Mouse (Mus musculus) midbrain, embryonic 15.5 days (tissue): Measurements from ENCODE around the gene Pkd2l1. TPM values are rescaled to one million over a fixed set of nuclear protein-coding genes. Genes with fewer than 3 reads are reported as not detected.
A peak's percentile ranks its signal among the peaks of the same experiment; 100 is the strongest.
"Not testable (repeated sequence)": the region's sequence is repeated elsewhere in the genome, so short reads cannot be mapped to it uniquely, and the experiment has no call there.

ENCODE experiments used
- ATAC-seq: fragments of 200-750 bp; cut with Nextera tagmentation; replicated peaks from 2 replicates; pipeline ENCODE4 v1.8.0; 2017; ENCODE audit warnings: moderate TSS enrichment
- H3K27ac ChIP-seq: fragments of 300-500 bp; sonication (generic); 2 replicates; pipeline ENCODE4 v1.5.1; 2015; ENCODE audit warnings: mild to moderate bottlenecking, inconsistent platforms
- H3K27me3 ChIP-seq: fragments of 300-500 bp; sonication (generic); replicated peaks from 2 replicates; pipeline ENCODE4 v1.6.1; 2015; ENCODE audit warnings: inconsistent platforms
- H3K36me3 ChIP-seq: fragments of 300-500 bp; sonication (generic); replicated peaks from 2 replicates; pipeline ENCODE4 v1.6.1; 2015; ENCODE audit warnings: inconsistent platforms
- H3K4me1 ChIP-seq: fragments of 300-500 bp; sonication (generic); 2 replicates; pipeline ENCODE4 v1.6.1; 2015; ENCODE audit warnings: inconsistent platforms
- H3K4me2 ChIP-seq: fragments of 300-500 bp; sonication (generic); 2 replicates; pipeline ENCODE4 v1.6.1; 2015; ENCODE audit warnings: inconsistent platforms, mild to moderate bottlenecking, moderate library complexity
- H3K4me3 ChIP-seq: fragments of 300-500 bp; sonication (generic); 2 replicates; pipeline ENCODE4 v1.5.1; 2015; ENCODE audit warnings: mild to moderate bottlenecking, inconsistent platforms
- H3K9ac ChIP-seq: fragments of 300-500 bp; sonication (generic); 2 replicates; pipeline ENCODE4 v1.6.1; 2015; ENCODE audit warnings: mild to moderate bottlenecking, inconsistent platforms
- H3K9me3 ChIP-seq: fragments of 300-500 bp; sonication (generic); 2 replicates; pipeline ENCODE4 v1.6.1; 2016; ENCODE audit warnings: inconsistent platforms
- whole genome bisulfite sequencing: fragments of 180-500 bp; shearing (Covaris S2); methylation state at CpG from one replicate; pipeline ENCODE4 v1.1.7; 2015; ENCODE audit warnings: mixed read lengths; 5-methylcytosine and 5-hydroxymethylcytosine counted together
- polyA plus RNA-seq: library from polyadenylated mRNA; unstranded; fragments of >200 nt; fragmentation: Nextera tagmentation; extraction: Ambion mirVana; gene quantifications from 2 replicates; pipeline ENCODE4 v1.2.1, GENCODE M21; 2015

The Pkd2l1 gene
- polyA plus RNA-seq, 1 experiment from 2014 or later, result 0.06 TPM

GRCm38 (mm10) chr19:44120686-44121085 is 71.6 kb downstream of the Pkd2l1 start:
- H3K36me3 ChIP-seq, result peaks cover 53% of the 10 kb centered on the region
- WGBS, result 92% methylated on average over 9 of the region's 9 CpGs

DNA sequence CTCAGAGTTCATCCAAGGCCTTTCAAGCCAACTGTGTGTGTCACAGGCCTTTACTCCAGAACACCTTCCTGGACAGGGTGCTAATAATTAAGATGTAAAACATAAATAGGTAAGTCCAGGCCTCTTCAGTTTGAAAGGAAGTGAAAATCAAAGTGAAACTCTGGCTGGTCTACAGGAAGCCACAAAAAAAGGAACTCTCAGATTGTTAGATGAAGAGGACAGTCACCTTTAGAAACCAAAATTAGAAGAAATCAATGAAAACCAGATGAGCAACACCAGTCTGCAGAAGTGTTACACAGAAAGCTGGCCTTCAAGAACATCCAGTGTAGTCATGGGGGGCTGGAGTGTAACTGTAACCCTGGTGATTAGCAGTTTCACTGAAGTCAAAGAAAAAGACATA is 74.4 kb downstream of the Pkd2l1 start:
- H3K27ac ChIP-seq, result no peak overlapping the region
- no peaks in the 10 kb centered on the region for H3K9me3 ChIP-seq
- no peaks in the 10 kb centered on the region for H3K27me3 ChIP-seq
- no peak for ATAC-seq
- H3K4me3 ChIP-seq, result no peak overlapping the region
- H3K9ac ChIP-seq, result no peak overlapping the region
- no peaks in the 10 kb centered on the region for H3K4me1 ChIP-seq
- no peak overlapping the region for H3K4me2 ChIP-seq
- peaks cover 57% of the 10 kb centered on the region for H3K36me3 ChIP-seq

More at GRCm38 (mm10) chr19:44120686-44121085, 71.6 kb downstream of the Pkd2l1 start:
- not testable (repeated sequence) for H3K4me3 ChIP-seq, H3K9ac ChIP-seq, H3K9me3 ChIP-seq, H3K27me3 ChIP-seq, ATAC-seq, H3K27ac ChIP-seq, H3K4me2 ChIP-seq, H3K4me1 ChIP-seq

GRCm38 (mm10) chr19:44111706-44112105 is 80.5 kb downstream of the Pkd2l1 start:
- H3K36me3 ChIP-seq, result peaks cover 41% of the 10 kb centered on the region
- no peaks in the 10 kb centered on the region for H3K27me3 ChIP-seq
- ATAC-seq, result no peak
- H3K4me2 ChIP-seq, result no peak overlapping the region
- H3K9me3 ChIP-seq, result no peaks in the 10 kb centered on the region
- no peak overlapping the region for H3K4me3 ChIP-seq
- H3K27ac ChIP-seq, result no peak overlapping the region
- 48% methylated on average over 7 of the region's 7 CpGs for WGBS
- peaks cover 6% of the 10 kb centered on the region for H3K4me1 ChIP-seq
- H3K9ac ChIP-seq, result no peak overlapping the region

DNA sequence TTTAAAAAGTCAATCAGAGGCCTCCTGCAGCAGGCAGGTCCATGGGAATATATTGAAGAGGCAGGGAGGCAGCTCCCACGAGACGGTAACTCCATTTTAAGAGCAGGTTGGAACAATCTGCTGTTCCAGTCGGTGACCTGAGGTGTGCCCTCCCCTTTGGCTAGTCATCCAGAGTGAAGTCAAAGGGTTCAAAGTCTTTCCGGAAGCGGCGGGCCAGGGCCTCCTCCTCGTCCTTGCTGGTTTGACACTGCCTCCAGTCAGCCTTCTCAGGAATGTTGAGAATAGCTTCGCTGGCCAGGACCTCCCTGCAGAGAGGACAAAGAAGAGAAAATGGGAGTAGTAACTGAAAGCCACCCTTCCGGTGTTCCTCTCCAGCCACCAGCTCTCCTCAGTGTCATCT is 81.9 kb downstream of the Pkd2l1 start:
- Histone ChIP-seq H3K9ac (no peak overlapping the region), H3K36me3 (peaks cover 37% of the 10 kb centered on the region), H3K27ac (no peak overlapping the region), H3K4me1 (peaks cover 20% of the 10 kb centered on the region), H3K4me3 (no peak overlapping the region), H3K4me2 (no peak overlapping the region), H3K27me3 (no peaks in the 10 kb centered on the region), H3K9me3 (no peaks in the 10 kb centered on the region)
- ATAC-seq, result no peak
- 91% methylated on average over 9 of the region's 9 CpGs for WGBS

DNA sequence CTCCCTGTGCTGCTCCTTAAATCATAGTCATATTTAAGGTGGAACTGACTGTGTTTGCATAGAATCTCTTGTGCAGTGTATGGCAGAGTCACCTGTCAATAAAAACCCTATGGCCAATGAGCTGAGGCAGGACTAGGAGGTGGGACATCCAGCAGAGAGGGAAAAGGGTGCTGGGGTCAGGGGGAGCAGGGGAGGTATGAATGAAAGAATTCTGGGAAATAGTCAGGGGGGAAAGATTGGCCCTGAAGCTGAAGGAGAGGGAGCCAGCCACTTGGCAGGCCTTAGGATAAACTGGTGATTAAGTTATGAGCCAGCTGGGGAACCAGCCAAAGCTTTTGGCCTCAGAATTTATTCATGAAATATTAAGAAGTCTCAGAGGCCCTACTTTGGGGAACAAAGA is 83.2 kb downstream of the Pkd2l1 start:
- H3K36me3 ChIP-seq, result peaks cover 25% of the 10 kb centered on the region
- H3K27ac ChIP-seq, result no peak overlapping the region
- no peak overlapping the region for H3K4me3 ChIP-seq
- no peaks in the 10 kb centered on the region for H3K9me3 ChIP-seq
- H3K9ac ChIP-seq, result no peak overlapping the region
- H3K4me2 ChIP-seq, result no peak overlapping the region
- H3K27me3 ChIP-seq, result no peaks in the 10 kb centered on the region
- ATAC-seq, result no peak
- H3K4me1 ChIP-seq, result peaks cover 27% of the 10 kb centered on the region

GRCm38 (mm10) chr19:44107661-44108521 is 84.4 kb downstream of the Pkd2l1 start:
- H3K27me3 ChIP-seq, result no peaks in the 10 kb centered on the region
- ATAC-seq, result peak; percentile 26; the same call in 1 of the 2 replicates
- 29% methylated on average over 22 of the region's 22 CpGs for WGBS
- peak overlapping the region; percentile 98 for H3K9ac ChIP-seq
- peak overlapping the region; percentile 89 for H3K4me3 ChIP-seq
- peak overlapping the region; percentile 65 for H3K4me2 ChIP-seq
- peaks cover 27% of the 10 kb centered on the region for H3K4me1 ChIP-seq
- H3K27ac ChIP-seq, result peak overlapping the region; percentile 80
- H3K36me3 ChIP-seq, result peaks cover 19% of the 10 kb centered on the region
- H3K9me3 ChIP-seq, result no peaks in the 10 kb centered on the region

DNA sequence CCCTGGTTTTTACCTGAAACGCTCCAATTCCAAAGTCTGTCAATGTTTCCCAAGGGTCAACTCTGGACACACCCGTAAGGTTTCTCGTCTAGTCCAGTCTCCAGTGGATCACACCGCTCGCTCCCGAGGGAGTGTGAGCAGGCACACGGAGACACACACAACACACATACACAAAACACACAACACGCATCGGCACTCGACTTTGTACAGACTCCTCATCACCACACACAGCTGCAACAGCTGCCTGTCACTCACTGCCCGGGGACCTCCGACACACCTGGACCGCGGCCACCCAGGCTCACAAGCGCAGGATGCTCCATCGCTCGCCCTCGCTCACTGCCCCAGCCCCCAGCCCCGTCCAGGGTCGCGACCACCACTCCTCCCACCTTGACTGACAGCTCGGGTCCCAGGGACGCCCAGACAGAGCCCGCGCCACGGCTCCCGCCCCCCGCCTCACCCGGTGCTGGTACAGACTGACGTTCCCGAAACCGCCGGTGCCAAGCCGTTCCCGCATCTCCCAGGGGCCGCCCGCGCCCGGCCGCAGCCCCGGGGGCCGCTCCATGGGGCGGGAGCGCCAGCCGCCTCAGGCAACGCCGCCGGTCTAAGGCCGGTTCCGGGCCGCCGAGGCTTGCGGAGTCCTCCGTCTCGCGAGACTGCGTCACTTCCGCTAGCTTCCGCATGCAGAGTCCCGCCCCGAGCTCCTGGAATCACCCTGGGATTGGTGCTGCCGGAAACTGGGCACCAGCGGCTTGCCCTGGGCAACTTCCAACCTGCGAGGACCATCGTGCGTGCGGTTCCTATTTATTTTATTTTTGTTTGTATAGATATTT is 85.2 kb downstream of the Pkd2l1 start, which contains the start of gene Chuk:
TSS of gene Chuk (minus strand) at position 650 of the 830 bp plus-strand sequence.
- Histone ChIP-seq H3K4me1 (peaks cover 27% of the 10 kb centered on the region), H3K27me3 (no peaks in the 10 kb centered on the region), H3K9ac (peak within 1 kb of the TSS; percentile 98), H3K9me3 (no peaks in the 10 kb centered on the region), H3K36me3 (peaks cover 13% of the 10 kb centered on the region), H3K4me3 (peak within 1 kb of the TSS; percentile 89), H3K27ac (peak within 1 kb of the TSS; percentile 80), H3K4me2 (peak within 1 kb of the TSS; percentile 65)
- peak; percentile 99 for ATAC-seq
- 1% methylated on average over 67 of the region's 67 CpGs for WGBS

GRCm38 (mm10) chr19:44104393-44104792 is 87.8 kb downstream of the Pkd2l1 start:
- H3K4me3 ChIP-seq, result no peak overlapping the region
- H3K9me3 ChIP-seq, result no peaks in the 10 kb centered on the region
- WGBS, result 95% methylated on average over 1 of the region's 1 CpGs
- no peaks in the 10 kb centered on the region for H3K36me3 ChIP-seq
- H3K27ac ChIP-seq, result no peak overlapping the region
- no peak overlapping the region for H3K9ac ChIP-seq
- ATAC-seq, result no peak
- no peak overlapping the region for H3K4me2 ChIP-seq
- peaks cover 27% of the 10 kb centered on the region for H3K4me1 ChIP-seq
- H3K27me3 ChIP-seq, result no peaks in the 10 kb centered on the region

- H3K9me3 ChIP-seq, result no peaks in the 10 kb centered on the region
- no peak overlapping the region for H3K4me2 ChIP-seq
- 89% methylated on average over 3 of the region's 3 CpGs for WGBS
- no peak for ATAC-seq
- no peaks in the 10 kb centered on the region for H3K36me3 ChIP-seq
- H3K27ac ChIP-seq, result no peak overlapping the region
- H3K4me1 ChIP-seq, result peaks cover 23% of the 10 kb centered on the region
- no peaks in the 10 kb centered on the region for H3K27me3 ChIP-seq
- no peak overlapping the region for H3K9ac ChIP-seq
- no peak overlapping the region for H3K4me3 ChIP-seq
Measured at GRCm38 (mm10) chr19:44103001-44103400, 89.2 kb downstream of the Pkd2l1 start.

GRCm38 (mm10) chr19:44100840-44101239 is 91.4 kb downstream of the Pkd2l1 start:
- H3K36me3 ChIP-seq, result peaks cover 10% of the 10 kb centered on the region
- H3K9ac ChIP-seq, result no peak overlapping the region
- H3K27ac ChIP-seq, result no peak overlapping the region
- H3K4me3 ChIP-seq, result no peak overlapping the region
- no peak for ATAC-seq
- no peaks in the 10 kb centered on the region for H3K27me3 ChIP-seq
- no peaks in the 10 kb centered on the region for H3K9me3 ChIP-seq
- no peak overlapping the region for H3K4me2 ChIP-seq
- peaks cover 12% of the 10 kb centered on the region for H3K4me1 ChIP-seq
